Comparison of ENCODE assay signal across 9 mouse cellular contexts in genomic region chr5:6881396-6881795, GRCm38 (mm10).
A peak's percentile ranks its signal among the peaks of the same experiment; 100 is the strongest.
ATAC-seq and TF ChIP-seq lines count a peak whose summit lies in the region.
"Had no signal": no experiment of that assay in that cellular context is flagged by ENCODE, and none has a peak within 500 bp of the region (broad histone marks: within the 10 kb centered on the region; RNA-seq: fewer than 3 reads in every experiment).

No protein-coding gene starts in this region.

- no peaks in the 10 kb centered on the region for H3K9me3 ChIP-seq in intestine, embryonic 15.5 days
- no peaks in the 10 kb centered on the region for H3K9me3 ChIP-seq in intestine, postnatal 0 days (ENCODE audit: control insufficient read depth)
- no peaks in the 10 kb centered on the region for H3K9me3 ChIP-seq in intestine, embryonic 16.5 days (ENCODE audit: control insufficient read depth, low read length)
- H3K9me3 ChIP-seq: G1E had no signal

- H3K27ac ChIP-seq in intestine, embryonic 15.5 days = no peak overlapping the region
- H3K27ac ChIP-seq in intestine, postnatal 0 days (ENCODE audit: low read depth, low read length) = no peak overlapping the region
- H3K27ac ChIP-seq in intestine, embryonic 16.5 days (ENCODE audit: low read length) = no peak overlapping the region

- no peaks in the 10 kb centered on the region for H3K4me1 ChIP-seq in intestine, embryonic 15.5 days (replicated peaks)
- H3K4me1 ChIP-seq in intestine, postnatal 0 days (replicated peaks; ENCODE audit: control insufficient read depth, insufficient read depth, low read length) = no peaks in the 10 kb centered on the region
- no peaks in the 10 kb centered on the region for H3K4me1 ChIP-seq in intestine, embryonic 16.5 days (ENCODE audit: control insufficient read depth, insufficient read depth, low read length)

- TF ChIP-seq CTCF in intestine, postnatal 0 days (IDR thresholded peaks at IDR 0.05; ENCODE audit: low read depth) = no peak

- H3K4me3 ChIP-seq in intestine, embryonic 15.5 days (replicated peaks) = no peak overlapping the region
- H3K4me3 ChIP-seq in intestine, postnatal 0 days (ENCODE audit: low read depth, low read length) = no peak overlapping the region
- H3K4me3 ChIP-seq in intestine, embryonic 16.5 days (ENCODE audit: low read length) = no peak overlapping the region

- no peaks in the 10 kb centered on the region for H3K36me3 ChIP-seq in intestine, embryonic 15.5 days
- no peaks in the 10 kb centered on the region for H3K36me3 ChIP-seq in intestine, postnatal 0 days (ENCODE audit: control insufficient read depth, insufficient read depth)
- no peaks in the 10 kb centered on the region for H3K36me3 ChIP-seq in intestine, embryonic 16.5 days (ENCODE audit: control insufficient read depth, insufficient read depth, low read length)
- H3K36me3 ChIP-seq: G1E had no signal

- peak; percentile 56 for ATAC-seq in intestine, embryonic 15.5 days
- ATAC-seq in intestine, postnatal 0 days = no peak
- peak; percentile 72 for ATAC-seq in intestine, embryonic 16.5 days
- no peak for ATAC-seq in inflammation-experienced regulatory T-cells, adult 6 months
- ATAC-seq: activated CD4-positive, CD25-positive, alpha-beta regulatory T cell, adult 4 months; CD4-positive, CD25-positive, alpha-beta regulatory T cell, adult 4 months; Patski had no signal

- no peak overlapping the region for H3K4me2 ChIP-seq in intestine, embryonic 15.5 days (replicated peaks)
- H3K4me2 ChIP-seq in intestine, postnatal 0 days (replicated peaks; ENCODE audit: low read depth) = no peak overlapping the region
- no peak overlapping the region for H3K4me2 ChIP-seq in intestine, embryonic 16.5 days (ENCODE audit: low read depth, low read length)

- no peaks in the 10 kb centered on the region for H3K27me3 ChIP-seq in intestine, embryonic 15.5 days (replicated peaks)
- H3K27me3 ChIP-seq in intestine, postnatal 0 days (replicated peaks; ENCODE audit: control insufficient read depth, insufficient read depth, low read length) = peaks cover 3% of the 10 kb centered on the region; the same call in 1 of the 2 replicates
- H3K27me3 ChIP-seq in intestine, embryonic 16.5 days (replicated peaks; ENCODE audit: control insufficient read depth, insufficient read depth, low read length) = no peaks in the 10 kb centered on the region
- H3K27me3 ChIP-seq: CH12.LX, Patski had no signal

- no peak overlapping the region for H3K9ac ChIP-seq in intestine, embryonic 15.5 days
- no peak overlapping the region for H3K9ac ChIP-seq in intestine, postnatal 0 days (ENCODE audit: low read depth, low read length)
- no peak overlapping the region for H3K9ac ChIP-seq in intestine, embryonic 16.5 days (ENCODE audit: low read depth, low read length)

Comparison
In these comparisons a context has a peak if more than half of its experiments do, and no peak if none do; other contexts are left out.
1. ATAC-seq: peak in intestine, embryonic 15.5 days (single experiment) and intestine, embryonic 16.5 days (single experiment); none in intestine, postnatal 0 days (single experiment) and inflammation-experienced regulatory T-cells, adult 6 months (single experiment).